Mouse (Mus musculus) small intestine, adult 2 months (tissue): ENCODE measurements around the gene Drc1. TPM values are rescaled to one million over a fixed set of nuclear protein-coding genes. Genes with fewer than 3 reads are reported as not detected.
A peak's percentile ranks its signal among the peaks of the same experiment; 100 is the strongest.

ENCODE experiments used
- H3K27ac ChIP-seq: fragments of 200-500 bp; 2 replicates; pipeline ENCODE4 v1.5.1; 2012; ENCODE audit warnings: low read depth, low read length, control low read depth, inconsistent platforms; ENCODE audit not compliant: insufficient read depth
- H3K27me3 ChIP-seq: fragments of 200-500 bp; 2 replicates; pipeline ENCODE4 v1.6.1; 2012; ENCODE audit warnings: mild to moderate bottlenecking, moderate library complexity, low read length, inconsistent platforms; ENCODE audit not compliant: control insufficient read depth, insufficient read depth
- H3K36me3 ChIP-seq: fragments of 200-500 bp; 2 replicates; pipeline ENCODE4 v1.6.1; 2012; ENCODE audit warnings: mild to moderate bottlenecking, low read length, control low read depth, inconsistent platforms; ENCODE audit not compliant: control insufficient read depth, insufficient read depth
- H3K4me1 ChIP-seq: fragments of 200-500 bp; 2 replicates; pipeline ENCODE4 v1.6.1; 2012; ENCODE audit warnings: low read length, inconsistent platforms, mixed read lengths; ENCODE audit not compliant: control insufficient read depth, insufficient read depth, insufficient read length
- H3K4me3 ChIP-seq: fragments of 200-500 bp; 2 replicates; pipeline ENCODE4 v1.5.1; 2012; ENCODE audit warnings: low read depth, mild to moderate bottlenecking, control low read depth, inconsistent platforms, low read length, moderate library complexity
- CTCF ChIP-seq: fragments of 200-500 bp; IDR thresholded peaks from 2 replicates; pipeline ENCODE4 v1.5.1; 2012; ENCODE audit warnings: low read depth, mild to moderate bottlenecking, control low read depth, inconsistent platforms, low read length, moderate library complexity, mixed read lengths; ENCODE audit not compliant: insufficient replicate concordance, insufficient read length; ENCODE audit errors: extremely low read depth
- POLR2A ChIP-seq: fragments of 200-500 bp; IDR thresholded peaks from 2 replicates; pipeline ENCODE4 v1.6.1; 2012; ENCODE audit warnings: low read depth, mild to moderate bottlenecking, control low read depth, inconsistent platforms, low read length, moderate library complexity
- WGBS: fragments of 180-500 bp; shearing (Covaris S2); methylation state at CpG from one replicate; pipeline ENCODE4 v1.1.7; 2018; 5-methylcytosine and 5-hydroxymethylcytosine counted together
- polyA plus RNA-seq: library from polyadenylated mRNA; depleted of rRNA; stranded (reverse); fragments of >200 nt; gene quantifications from 2 replicates; pipeline ENCODE4 v1.2.3, GENCODE M21; 2012; rRNA removed

Drc1 gene
- 0.11 and 0.28 TPM in 2 replicates for polyA plus RNA-seq

DNA sequence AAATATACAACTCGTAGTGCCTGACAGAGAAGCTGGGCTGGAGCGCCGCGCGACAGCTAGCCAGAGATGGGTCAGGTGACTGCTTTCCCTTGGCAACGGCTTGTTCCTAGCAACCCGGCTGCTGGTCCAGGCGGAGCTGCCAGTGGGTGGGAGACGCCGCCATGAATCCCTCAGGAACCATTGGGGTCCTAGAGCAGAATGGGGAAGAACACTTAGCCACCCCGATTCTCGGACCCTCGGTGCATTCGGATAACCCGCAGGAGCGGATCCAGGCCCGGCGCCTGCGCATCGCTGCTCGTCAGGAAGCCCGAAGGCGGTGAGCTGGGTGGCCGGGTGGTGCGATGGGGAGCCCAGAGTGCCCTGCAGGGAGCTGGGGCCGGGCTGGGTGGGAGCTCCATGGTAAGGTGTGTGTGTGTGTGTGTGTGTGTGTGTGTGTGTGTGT, at the start of gene Drc1:
TSS of gene Drc1 (plus strand) at position 98 of the 442 bp plus-strand sequence.
- H3K27me3 ChIP-seq = no peaks in the 10 kb centered on the region
- no peak for TF ChIP-seq CTCF
- no peak for TF ChIP-seq POLR2A
- H3K36me3 ChIP-seq = no peaks in the 10 kb centered on the region
- WGBS = 19% methylated on average over 26 of the region's 26 CpGs
- H3K4me1 ChIP-seq = peaks cover 24% of the 10 kb centered on the region; the same call in 1 of the 2 replicates
- H3K27ac ChIP-seq = no peak within 1 kb of the TSS
- H3K4me3 ChIP-seq = no peak within 1 kb of the TSS

DNA sequence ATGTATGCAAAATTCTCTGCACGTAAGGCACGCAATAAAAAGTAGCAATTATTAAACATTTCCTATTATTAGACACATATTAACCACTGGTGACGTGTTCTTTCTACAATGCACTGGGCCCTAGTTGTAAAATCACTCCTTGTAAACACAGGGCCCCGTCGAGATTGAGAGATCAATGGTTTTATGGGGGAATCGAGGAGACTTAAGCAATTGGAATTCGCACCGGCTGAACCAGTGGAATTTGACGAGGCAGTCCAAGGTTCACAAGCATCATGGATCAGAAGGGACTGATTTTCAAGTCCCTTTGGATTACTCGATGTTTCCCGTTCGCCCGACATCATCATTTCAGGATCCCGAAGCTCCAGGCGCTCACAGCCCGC, 49.3 kb upstream of the Drc1 start:
- Histone ChIP-seq H3K4me3 (peak overlapping the region; percentile 85), H3K4me1 (peaks cover 8% of the 10 kb centered on the region; the same call in 1 of the 2 replicates), H3K27me3 (no peaks in the 10 kb centered on the region), H3K27ac (peak overlapping the region; percentile 87), H3K36me3 (peaks cover 5% of the 10 kb centered on the region; the same call in 1 of the 2 replicates)
- 10% methylated on average over 16 of the region's 16 CpGs for WGBS
- TF ChIP-seq CTCF (no peak), POLR2A (no peak)

DNA sequence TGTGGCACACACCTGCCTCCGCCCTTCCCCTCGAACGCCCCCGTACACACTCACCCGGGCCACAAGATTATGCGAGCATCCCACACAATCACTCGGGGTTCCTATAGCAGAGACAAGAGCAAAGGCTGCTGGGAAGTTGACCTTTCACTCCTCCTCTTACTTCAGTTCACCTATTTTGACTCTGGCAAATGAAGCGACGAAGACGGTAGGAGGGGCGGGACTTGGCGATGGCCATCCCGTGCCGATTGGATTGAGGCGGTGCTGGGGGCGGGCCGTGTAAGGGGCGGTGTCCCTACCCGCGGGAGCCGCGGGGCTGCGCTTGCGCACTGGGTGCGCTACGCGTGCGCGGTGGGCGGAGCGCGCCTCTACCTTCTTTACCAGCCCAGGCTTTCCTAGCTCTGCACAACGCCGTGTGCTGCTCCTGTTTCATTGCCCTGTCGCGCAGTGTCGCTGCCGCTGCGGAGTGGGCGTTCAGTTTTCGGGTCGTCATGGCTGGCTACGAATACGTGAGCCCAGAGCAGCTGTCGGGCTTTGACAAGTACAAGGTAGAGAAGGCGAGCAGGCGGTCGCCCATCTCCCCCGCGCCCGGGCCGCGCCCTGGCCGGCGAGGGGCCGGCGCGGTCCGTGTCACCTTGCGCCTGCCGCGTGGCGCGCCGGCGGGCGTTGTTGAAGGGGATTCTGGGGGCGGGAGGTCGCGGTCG, 48.8 kb upstream of the Drc1 start, which contains the start of gene Selenoi:
TSS of gene Selenoi (plus strand) at position 311 of the 701 bp plus-strand sequence.
- 3% methylated on average over 71 of the region's 71 CpGs for WGBS
- peak; percentile 98 for TF ChIP-seq POLR2A
- no peak for TF ChIP-seq CTCF
- Histone ChIP-seq H3K27me3 (no peaks in the 10 kb centered on the region), H3K36me3 (peaks cover 5% of the 10 kb centered on the region; the same call in 1 of the 2 replicates), H3K4me3 (peak within 1 kb of the TSS; percentile 85), H3K4me1 (peaks cover 10% of the 10 kb centered on the region; the same call in 1 of the 2 replicates), H3K27ac (peak within 1 kb of the TSS; percentile 87)

DNA sequence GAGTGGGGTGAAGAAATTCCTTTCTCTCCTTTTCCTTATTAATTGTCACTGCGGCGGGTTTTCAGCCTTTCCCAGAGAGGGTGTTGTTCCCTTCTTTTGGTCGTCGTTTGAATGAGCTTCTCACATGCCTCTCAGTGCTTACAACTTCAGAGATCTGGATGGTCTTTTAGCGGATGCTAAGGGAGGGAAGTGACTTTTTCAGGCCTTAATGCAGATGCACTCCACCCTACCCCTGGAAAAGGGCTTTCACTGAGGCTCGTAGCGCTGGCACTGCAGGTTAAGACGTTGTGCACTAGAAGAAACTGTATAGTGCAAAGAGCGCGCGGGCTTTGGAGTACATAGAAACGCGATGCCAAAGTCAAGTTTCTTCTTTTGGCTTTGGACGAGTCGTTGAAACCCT, 48.1 kb upstream of the Drc1 start:
- no peaks in the 10 kb centered on the region for H3K27me3 ChIP-seq
- H3K4me1 ChIP-seq = peaks cover 10% of the 10 kb centered on the region; the same call in 1 of the 2 replicates
- H3K27ac ChIP-seq = peak overlapping the region; percentile 86
- TF ChIP-seq CTCF (no peak), POLR2A (no peak)
- H3K36me3 ChIP-seq = peaks cover 5% of the 10 kb centered on the region; the same call in 1 of the 2 replicates
- WGBS = 3% methylated on average over 15 of the region's 15 CpGs
- H3K4me3 ChIP-seq = peak overlapping the region; percentile 85

DNA sequence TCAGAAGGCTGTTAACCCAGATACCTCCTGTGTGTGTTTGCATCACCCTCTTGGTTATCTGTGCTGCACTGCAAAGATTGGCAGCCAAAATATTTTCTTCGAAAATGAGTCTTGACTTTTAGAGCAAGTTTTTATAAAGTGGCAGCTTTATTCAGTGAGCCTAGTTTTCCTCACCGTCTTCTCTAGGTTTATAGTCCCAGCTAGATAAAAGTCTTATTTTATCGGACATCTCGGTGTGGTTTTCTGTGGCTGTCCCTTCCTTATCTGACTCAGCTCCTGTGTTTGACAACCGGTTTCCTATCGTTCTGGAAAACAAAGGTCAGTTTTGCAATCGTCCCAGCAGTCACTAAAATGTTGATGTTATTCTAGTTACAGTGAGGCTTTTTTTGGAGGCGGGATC, 47.2 kb upstream of the Drc1 start:
- 17% methylated on average over 8 of the region's 8 CpGs for WGBS
- Histone ChIP-seq H3K36me3 (peaks cover 5% of the 10 kb centered on the region; the same call in 1 of the 2 replicates), H3K27ac (peak overlapping the region; percentile 70), H3K4me3 (no peak overlapping the region), H3K4me1 (peaks cover 13% of the 10 kb centered on the region; the same call in 1 of the 2 replicates), H3K27me3 (no peaks in the 10 kb centered on the region)
- TF ChIP-seq POLR2A (no peak), CTCF (no peak)

DNA sequence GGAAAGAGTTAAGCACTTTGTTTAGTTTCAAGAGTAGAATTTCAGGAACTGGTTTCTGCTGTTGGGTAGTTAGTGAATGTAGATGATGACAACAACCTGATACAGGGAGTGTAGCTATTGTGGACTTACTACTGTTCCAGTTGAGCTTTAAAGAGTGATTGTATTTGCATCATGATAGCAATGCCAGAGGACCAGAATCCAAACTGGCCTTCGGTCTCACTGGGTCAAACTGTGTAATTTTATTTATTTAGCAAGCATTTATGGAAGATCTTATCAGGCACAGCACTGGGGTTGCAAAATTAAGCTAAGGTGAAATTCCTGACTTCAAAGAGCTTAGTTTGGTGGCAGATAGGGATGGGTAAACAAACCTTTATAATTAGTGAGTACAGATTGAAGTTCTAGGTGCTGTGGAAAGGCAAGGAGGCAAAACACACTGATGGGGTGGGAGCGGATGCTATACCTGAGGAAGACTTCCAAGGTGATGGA, 45.5 kb upstream of the Drc1 start:
- Histone ChIP-seq H3K4me1 (peaks cover 15% of the 10 kb centered on the region; the same call in 1 of the 2 replicates), H3K27me3 (no peaks in the 10 kb centered on the region), H3K36me3 (peaks cover 1% of the 10 kb centered on the region; the same call in 1 of the 2 replicates), H3K4me3 (no peak overlapping the region), H3K27ac (peak overlapping the region; percentile 2; the same call in 1 of the 2 replicates)
- WGBS = 43% methylated on average over 2 of the region's 2 CpGs
- no peak for TF ChIP-seq POLR2A
- no peak for TF ChIP-seq CTCF

DNA sequence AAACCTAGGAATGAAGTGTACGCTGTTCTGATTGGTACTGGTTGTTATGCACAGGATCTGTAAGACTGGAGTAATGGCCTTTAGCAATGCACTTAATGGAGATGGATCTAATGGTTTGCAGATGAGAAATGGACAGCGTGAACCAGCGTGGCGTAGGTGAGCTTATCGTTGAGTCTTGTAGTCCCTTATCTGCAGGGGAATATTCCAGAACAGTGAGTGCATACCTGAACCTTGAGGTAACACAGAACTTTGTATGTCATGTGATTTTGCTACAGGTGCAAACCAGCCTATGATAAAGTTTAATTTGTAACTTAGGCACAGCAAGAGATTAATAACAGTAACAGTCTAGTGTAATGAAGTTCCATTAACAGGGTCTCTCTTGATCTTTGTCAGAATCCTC, 42.7 kb upstream of the Drc1 start:
- WGBS = 37% methylated on average over 5 of the region's 5 CpGs
- TF ChIP-seq CTCF = no peak
- no peak for TF ChIP-seq POLR2A
- H3K27me3 ChIP-seq = no peaks in the 10 kb centered on the region
- H3K36me3 ChIP-seq = no peaks in the 10 kb centered on the region
- peaks cover 18% of the 10 kb centered on the region; the same call in 1 of the 2 replicates for H3K4me1 ChIP-seq
- H3K4me3 ChIP-seq = no peak overlapping the region
- peak overlapping the region; percentile 75 for H3K27ac ChIP-seq
